Mouse (Mus musculus): ENCODE results near the gene Plod3.

DNA sequence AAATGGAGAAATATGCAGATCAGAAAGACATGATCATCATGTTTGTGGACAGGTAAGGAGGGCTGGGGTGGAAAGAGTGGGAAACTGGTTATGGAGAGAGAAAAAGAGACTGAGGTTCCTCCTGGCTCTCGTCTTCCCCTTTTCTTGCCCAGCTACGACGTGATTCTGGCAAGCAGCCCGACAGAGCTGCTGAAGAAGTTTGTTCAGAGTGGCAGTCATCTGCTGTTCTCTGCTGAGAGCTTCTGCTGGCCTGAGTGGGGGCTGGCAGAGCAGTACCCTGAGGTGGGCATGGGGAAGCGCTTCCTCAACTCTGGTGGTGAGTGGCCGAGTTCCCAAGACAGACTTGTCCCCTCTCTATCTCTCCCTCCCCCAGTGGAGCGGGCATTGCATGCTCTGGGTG is 1.6 kb downstream of the Plod3 start:
- TF ChIP-seq USF1 (IDR thresholded peaks at IDR 0.05; ENCODE audit: low read depth) (no peak), MYOD1 (IDR thresholded peaks at IDR 0.05; ENCODE audit: control insufficient read depth in 1 of 3, insufficient read length in 2 of 3, low read depth in 2 of 3) (no peak), E2F4 (IDR thresholded peaks at IDR 0.05; ENCODE audit: insufficient read depth) (no peak), REST (IDR thresholded peaks at IDR 0.05; ENCODE audit: insufficient read depth, insufficient read length) (no peak), TCF12 (IDR thresholded peaks at IDR 0.05; ENCODE audit: insufficient read depth, poor library complexity, severe bottlenecking) (no peak), MAX (IDR thresholded peaks at IDR 0.05; ENCODE audit: low read depth) (no peak), POLR2A (IDR thresholded peaks at IDR 0.05; ENCODE audit: insufficient read length, low read depth) (no peak), MYOG (IDR thresholded peaks at IDR 0.05; ENCODE audit: control insufficient read depth in 1 of 3, insufficient read depth in 1 of 3, insufficient read length in 2 of 3, low read depth in 2 of 3) (no peak), CEBPB (IDR thresholded peaks at IDR 0.05; ENCODE audit: insufficient read depth, poor library complexity, severe bottlenecking) (no peak)

Measured in myocyte (in vitro differentiated cells).